Mouse (Mus musculus) lung, embryonic 15.5 days (tissue): ENCODE data around the gene Parp1. TPM values are rescaled to one million over a fixed set of nuclear protein-coding genes. Genes with fewer than 3 reads are reported as not detected.
"Not testable (repeated sequence)": the region's sequence is repeated elsewhere in the genome, so short reads cannot be mapped to it uniquely, and the experiment has no call there.

Experiments used
- ATAC-seq: fragments of 200-750 bp; cut with Nextera tagmentation; 2 replicates; pipeline ENCODE4 v1.8.0; 2017; ENCODE audit warnings: moderate number of reproducible peaks, borderline replicate concordance; ENCODE audit not compliant: low FRiP score, low TSS enrichment; ENCODE audit errors: extremely low read depth
- H3K27ac ChIP-seq: fragments of 300-500 bp; sonication (generic); 2 replicates; pipeline ENCODE4 v1.5.1; 2015; ENCODE audit warnings: moderate library complexity, mild to moderate bottlenecking, inconsistent platforms
- H3K27me3 ChIP-seq: fragments of 300-500 bp; sonication (generic); 2 replicates; pipeline ENCODE4 v1.6.1; 2015; ENCODE audit warnings: inconsistent platforms
- H3K36me3 ChIP-seq: fragments of 300-500 bp; sonication (generic); 2 replicates; pipeline ENCODE4 v1.6.1; 2015; ENCODE audit warnings: inconsistent platforms
- H3K4me1 ChIP-seq: fragments of 300-500 bp; sonication (generic); 2 replicates; pipeline ENCODE4 v1.6.1; 2015; ENCODE audit warnings: inconsistent platforms
- H3K4me2 ChIP-seq: fragments of 300-500 bp; sonication (generic); 2 replicates; pipeline ENCODE4 v1.6.1; 2015; ENCODE audit warnings: inconsistent platforms, mild to moderate bottlenecking, moderate library complexity
- H3K4me3 ChIP-seq: fragments of 300-500 bp; sonication (generic); 2 replicates; pipeline ENCODE4 v1.5.1; 2015; ENCODE audit warnings: mild to moderate bottlenecking, inconsistent platforms
- H3K9ac ChIP-seq: fragments of 300-500 bp; sonication (generic); 2 replicates; pipeline ENCODE4 v1.6.1; 2015; ENCODE audit warnings: inconsistent platforms
- H3K9me3 ChIP-seq: fragments of 300-500 bp; sonication (generic); 2 replicates; pipeline ENCODE4 v1.6.1; 2016; ENCODE audit warnings: inconsistent platforms
- WGBS: fragments of 180-500 bp; shearing (Covaris S2); methylation state at CpG from one replicate; pipeline ENCODE4 v1.1.7; 2015; 5-methylcytosine and 5-hydroxymethylcytosine counted together
- polyA plus RNA-seq: library from polyadenylated mRNA; unstranded; fragments of >200 nt; fragmentation: Nextera tagmentation; extraction: Ambion mirVana; gene quantifications from 2 replicates; pipeline ENCODE4 v1.2.1, GENCODE M21; 2015

Parp1 gene
- polyA plus RNA-seq, 1 experiment from 2014 or later, result 123 TPM

DNA sequence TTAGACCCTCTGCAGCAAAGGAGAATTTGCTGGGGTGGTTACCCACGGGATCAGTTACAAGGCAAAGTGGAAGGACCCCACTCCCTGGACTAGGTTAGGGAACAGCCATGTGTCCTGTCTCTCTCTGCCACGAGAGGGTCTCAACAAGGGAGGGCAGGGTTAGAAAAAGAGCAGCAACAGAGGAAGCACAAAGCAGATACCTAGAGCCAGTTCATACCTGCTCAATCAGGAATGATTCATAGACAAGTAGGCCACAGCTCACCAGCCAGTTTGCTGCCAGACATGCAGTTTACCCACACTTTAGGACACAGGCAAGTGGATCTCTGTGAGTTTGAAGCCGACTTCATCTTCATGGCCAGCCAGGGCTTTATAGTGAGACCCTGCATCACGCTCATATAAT, 963 bp upstream of the Parp1 start:
- WGBS, result 74% methylated on average over 4 of the region's 4 CpGs
- H3K27me3 ChIP-seq, result no peaks in the 10 kb centered on the region

GRCm38 (mm10) chr1:180568248-180568647, 476 bp upstream of the Parp1 start:
- peak overlapping the region; percentile 16; the same call in 1 of the 2 replicates for H3K9ac ChIP-seq
- H3K27me3 ChIP-seq, result no peaks in the 10 kb centered on the region
- 0 out of 2 replicates have a peak, but pooled peaks cover 2% of the 10 kb centered on the region for H3K36me3 ChIP-seq
- peaks cover 24% of the 10 kb centered on the region for H3K4me1 ChIP-seq
- no peak for ATAC-seq
- H3K9me3 ChIP-seq, result no peaks in the 10 kb centered on the region
- H3K27ac ChIP-seq, result peak overlapping the region; percentile 90
- peak overlapping the region; percentile 85 for H3K4me3 ChIP-seq
- WGBS, result 30% methylated on average over 7 of the region's 7 CpGs
- peak overlapping the region; percentile 85 for H3K4me2 ChIP-seq

More for the DNA sequence above, 963 bp upstream of the Parp1 start:
- H3K9me3 ChIP-seq, result no peaks in the 10 kb centered on the region
- H3K36me3 ChIP-seq, result no peaks in the 10 kb centered on the region
- H3K4me2 ChIP-seq, result no peak overlapping the region
- H3K4me3 ChIP-seq, result no peak overlapping the region
- H3K4me1 ChIP-seq, result peaks cover 21% of the 10 kb centered on the region
- no peak for ATAC-seq
- peak overlapping the region; percentile 90; the same call in 1 of the 2 replicates for H3K27ac ChIP-seq
- H3K9ac ChIP-seq, result no peak overlapping the region

DNA sequence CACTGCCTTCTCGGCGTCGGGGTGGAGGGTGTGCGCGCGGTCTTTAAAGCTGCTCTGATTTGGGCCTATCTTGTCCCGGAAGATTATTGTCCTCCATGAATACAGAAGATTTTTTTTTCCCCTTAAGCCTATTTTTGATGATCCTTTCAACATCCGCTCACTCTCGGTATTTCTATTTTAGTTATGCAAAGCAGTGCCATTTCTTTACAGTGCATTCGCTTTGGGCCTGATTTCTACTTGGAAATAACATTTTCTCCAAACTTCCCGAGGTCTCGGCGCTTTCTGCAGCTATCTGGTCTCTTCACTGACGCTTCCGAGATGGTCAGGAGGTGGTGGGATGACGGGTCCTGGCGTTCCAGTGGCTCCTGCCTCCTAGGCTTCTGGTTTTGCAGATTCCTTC, 729 bp downstream of the Parp1 start:
- peaks cover 14% of the 10 kb centered on the region; the same call in 1 of the 2 replicates for H3K36me3 ChIP-seq
- WGBS, result 0% methylated on average over 17 of the region's 17 CpGs
- H3K4me1 ChIP-seq, result peaks cover 24% of the 10 kb centered on the region
- H3K4me2 ChIP-seq, result peak overlapping the region; percentile 85
- peak overlapping the region; percentile 77 for H3K9ac ChIP-seq
- no peaks in the 10 kb centered on the region for H3K9me3 ChIP-seq
- no peak for ATAC-seq
- peak overlapping the region; percentile 85 for H3K4me3 ChIP-seq
- peak overlapping the region; percentile 90 for H3K27ac ChIP-seq
- H3K27me3 ChIP-seq, result no peaks in the 10 kb centered on the region

DNA sequence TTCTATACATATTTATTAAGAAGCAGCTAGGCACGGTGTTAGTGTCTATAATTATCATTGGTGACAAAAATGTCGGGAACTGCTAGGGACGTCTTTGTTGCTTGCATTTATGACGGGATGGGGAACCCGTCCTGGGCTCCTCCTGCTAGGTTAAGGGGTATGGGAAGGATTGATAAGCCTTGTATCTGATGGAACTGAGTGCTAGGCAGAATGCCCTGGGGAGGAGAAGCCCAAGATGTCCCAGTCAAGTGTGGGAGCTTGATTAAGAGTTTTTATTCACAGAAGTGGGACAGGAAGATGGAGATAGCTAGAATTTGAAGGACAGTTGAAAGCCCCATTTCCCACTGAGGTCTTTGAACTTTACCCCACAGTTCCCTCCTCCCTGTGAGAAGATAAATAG, 1.5 kb downstream of the Parp1 start:
- ATAC-seq, result no peak
- peak overlapping the region; percentile 77 for H3K9ac ChIP-seq
- WGBS, result 5% methylated on average over 5 of the region's 5 CpGs

DNA sequence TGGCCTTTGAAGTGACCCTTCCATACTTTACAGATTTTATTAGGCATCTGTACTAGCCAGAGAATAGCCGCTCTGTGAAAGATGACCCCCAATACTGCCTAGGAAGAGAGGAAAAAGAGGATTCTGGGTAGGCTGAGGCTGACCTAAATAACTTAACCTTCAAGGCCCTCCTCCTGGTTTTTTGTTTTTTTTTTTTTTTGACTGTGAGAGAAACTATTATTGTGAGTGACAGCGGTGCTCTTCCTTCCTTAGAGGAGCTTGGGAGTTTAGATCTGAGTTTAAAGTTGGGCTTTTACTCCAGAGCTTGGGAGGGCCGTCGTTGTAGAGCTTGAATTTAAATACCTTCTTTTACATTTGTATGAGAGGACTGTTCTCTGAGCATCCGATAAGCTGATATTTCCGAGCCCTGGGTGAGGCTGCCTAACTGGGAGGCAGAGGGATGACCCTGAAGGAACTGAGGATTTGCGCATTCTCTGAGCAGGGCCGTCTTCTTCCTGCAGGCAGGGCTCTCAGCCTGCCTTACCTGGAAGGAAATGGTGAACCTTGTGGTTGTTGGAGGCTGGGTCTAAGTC, 2.4 kb downstream of the Parp1 start:
- Histone ChIP-seq H3K4me1 (peaks cover 24% of the 10 kb centered on the region), H3K27ac (no peak overlapping the region), H3K4me2 (peak overlapping the region; percentile 85; the same call in 1 of the 2 replicates), H3K4me3 (no peak overlapping the region), H3K9ac (no peak overlapping the region), H3K27me3 (no peaks in the 10 kb centered on the region), H3K9me3 (no peaks in the 10 kb centered on the region), H3K36me3 (peaks cover 18% of the 10 kb centered on the region; the same call in 1 of the 2 replicates)
- ATAC-seq, result no peak
- WGBS, result 77% methylated on average over 8 of the region's 8 CpGs

More for the DNA sequence above, 1.5 kb downstream of the Parp1 start:
- peaks cover 24% of the 10 kb centered on the region for H3K4me1 ChIP-seq
- H3K4me3 ChIP-seq, result peak overlapping the region; percentile 85
- H3K9me3 ChIP-seq, result no peaks in the 10 kb centered on the region
- peak overlapping the region; percentile 85 for H3K4me2 ChIP-seq
- no peaks in the 10 kb centered on the region for H3K27me3 ChIP-seq
- H3K36me3 ChIP-seq, result peaks cover 17% of the 10 kb centered on the region; the same call in 1 of the 2 replicates
- no peak overlapping the region for H3K27ac ChIP-seq

GRCm38 (mm10) chr1:180571721-180572120, 3.0 kb downstream of the Parp1 start:
- H3K9ac ChIP-seq, H3K27me3 ChIP-seq, H3K9me3 ChIP-seq, H3K4me3 ChIP-seq, ATAC-seq, H3K27ac ChIP-seq, H3K4me2 ChIP-seq: not testable (repeated sequence)
- Histone ChIP-seq H3K4me1 (peaks cover 24% of the 10 kb centered on the region), H3K36me3 (peaks cover 24% of the 10 kb centered on the region)
- 79% methylated on average over 6 of the region's 6 CpGs for WGBS

- H3K4me1 ChIP-seq, result peaks cover 24% of the 10 kb centered on the region
- no peaks in the 10 kb centered on the region for H3K27me3 ChIP-seq
- H3K9me3 ChIP-seq, result no peaks in the 10 kb centered on the region
- no peak overlapping the region for H3K9ac ChIP-seq
- WGBS, result 84% methylated on average over 9 of the region's 9 CpGs
- ATAC-seq, result no peak
- no peak overlapping the region for H3K4me3 ChIP-seq
- no peak overlapping the region for H3K27ac ChIP-seq
- H3K4me2 ChIP-seq, result no peak overlapping the region
- H3K36me3 ChIP-seq, result peaks cover 28% of the 10 kb centered on the region
Measured at GRCm38 (mm10) chr1:180572154-180572553, 3.4 kb downstream of the Parp1 start.

- no peaks in the 10 kb centered on the region for H3K9me3 ChIP-seq
- WGBS, result 70% methylated on average over 3 of the region's 3 CpGs
- H3K4me3 ChIP-seq, result no peak overlapping the region
- H3K36me3 ChIP-seq, result peaks cover 71% of the 10 kb centered on the region
- no peak overlapping the region for H3K27ac ChIP-seq
- no peak overlapping the region for H3K4me2 ChIP-seq
- no peak overlapping the region for H3K9ac ChIP-seq
- no peaks in the 10 kb centered on the region for H3K27me3 ChIP-seq
- ATAC-seq, result no peak
- H3K4me1 ChIP-seq, result 0 out of 2 replicates have a peak, but pooled peaks cover 6% of the 10 kb centered on the region
Measured at GRCm38 (mm10) chr1:180576524-180576923, 7.8 kb downstream of the Parp1 start.

DNA sequence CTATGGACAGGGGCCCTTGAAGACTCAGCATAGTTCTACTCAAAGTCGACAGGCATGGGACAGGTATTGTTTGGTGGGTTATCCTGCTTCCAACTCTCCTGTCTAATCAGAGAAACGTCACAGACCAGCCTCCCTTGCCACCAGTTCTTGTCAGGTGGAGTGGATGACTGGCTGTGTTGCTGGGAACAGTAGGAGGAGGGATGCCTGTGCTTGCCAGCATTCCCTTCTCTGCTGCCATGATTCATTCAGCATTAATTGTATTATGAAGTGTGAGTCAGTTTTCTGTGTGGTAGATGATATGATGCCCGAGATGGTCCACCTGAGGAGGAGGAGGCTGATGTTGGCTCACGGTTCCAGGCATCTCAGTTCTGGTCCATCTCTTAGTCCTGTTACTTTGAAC, 9.1 kb downstream of the Parp1 start:
- Histone ChIP-seq H3K4me2 (no peak overlapping the region), H3K27me3 (no peaks in the 10 kb centered on the region), H3K27ac (no peak overlapping the region), H3K4me1 (0 out of 2 replicates have a peak, but pooled peaks cover 2% of the 10 kb centered on the region), H3K4me3 (no peak overlapping the region), H3K36me3 (peaks cover 84% of the 10 kb centered on the region), H3K9me3 (no peaks in the 10 kb centered on the region), H3K9ac (no peak overlapping the region)
- ATAC-seq, result no peak
- 70% methylated on average over 4 of the region's 4 CpGs for WGBS

- no peak for ATAC-seq
- Histone ChIP-seq H3K4me3 (no peak overlapping the region), H3K9me3 (no peaks in the 10 kb centered on the region), H3K4me1 (no peaks in the 10 kb centered on the region), H3K27ac (no peak overlapping the region), H3K36me3 (peaks cover 97% of the 10 kb centered on the region), H3K27me3 (no peaks in the 10 kb centered on the region), H3K4me2 (no peak overlapping the region), H3K9ac (no peak overlapping the region)
- WGBS, result 89% methylated on average over 17 of the region's 17 CpGs
Measured at GRCm38 (mm10) chr1:180587792-180588442, 19.2 kb downstream of the Parp1 start.

- H3K9me3 ChIP-seq, result no peaks in the 10 kb centered on the region
- no peak overlapping the region for H3K9ac ChIP-seq
- H3K36me3 ChIP-seq, result peaks cover 76% of the 10 kb centered on the region
- no peaks in the 10 kb centered on the region for H3K4me1 ChIP-seq
- H3K4me3 ChIP-seq, result no peak overlapping the region
- 88% methylated on average over 6 of the region's 6 CpGs for WGBS
- H3K27ac ChIP-seq, result no peak overlapping the region
- no peak overlapping the region for H3K4me2 ChIP-seq
- no peaks in the 10 kb centered on the region for H3K27me3 ChIP-seq
- ATAC-seq, result no peak
Measured at GRCm38 (mm10) chr1:180600578-180600977, 31.9 kb downstream of the Parp1 start.

DNA sequence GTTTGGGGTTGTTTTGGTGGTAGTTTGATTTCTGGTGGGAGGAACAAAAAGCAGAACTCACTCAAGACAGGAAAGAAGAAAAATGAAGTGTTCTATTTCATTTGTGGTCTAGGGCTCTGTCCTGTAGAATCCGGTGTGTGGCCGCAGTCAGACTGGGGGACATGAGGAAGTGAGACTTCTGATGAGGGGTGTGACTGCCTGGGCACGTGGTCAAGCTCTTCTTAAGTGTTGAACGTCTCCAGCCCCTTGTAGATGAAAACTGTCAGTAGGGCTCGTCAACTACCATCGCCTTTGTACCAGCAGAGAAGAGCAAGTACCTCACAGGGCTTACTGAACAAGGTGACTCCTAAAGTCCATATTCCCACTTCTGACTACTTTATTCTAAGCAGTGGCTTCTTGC, 33.1 kb downstream of the Parp1 start:
- H3K27ac ChIP-seq, result no peak overlapping the region
- H3K4me3 ChIP-seq, result no peak overlapping the region
- H3K36me3 ChIP-seq, result peaks cover 66% of the 10 kb centered on the region
- no peaks in the 10 kb centered on the region for H3K9me3 ChIP-seq
- H3K4me2 ChIP-seq, result no peak overlapping the region
- ATAC-seq, result no peak
- H3K9ac ChIP-seq, result no peak overlapping the region
- no peaks in the 10 kb centered on the region for H3K27me3 ChIP-seq
- H3K4me1 ChIP-seq, result no peaks in the 10 kb centered on the region
- WGBS, result 82% methylated on average over 6 of the region's 6 CpGs
